Mouse (Mus musculus) CD8-positive naive resting alpha-beta T cell, adult 57 days (primary cell): ENCODE measurements around the gene Gm9922. TPM values are rescaled to one million over a fixed set of nuclear protein-coding genes. Genes with fewer than 3 reads are reported as not detected.

ENCODE experiments used
- total RNA-seq: library from RNA; stranded (reverse); gene quantifications from one replicate; pipeline ENCODE4 v1.2.4, GENCODE M21; 2023

The Gm9922 gene
- not detected for total RNA-seq

DNA sequence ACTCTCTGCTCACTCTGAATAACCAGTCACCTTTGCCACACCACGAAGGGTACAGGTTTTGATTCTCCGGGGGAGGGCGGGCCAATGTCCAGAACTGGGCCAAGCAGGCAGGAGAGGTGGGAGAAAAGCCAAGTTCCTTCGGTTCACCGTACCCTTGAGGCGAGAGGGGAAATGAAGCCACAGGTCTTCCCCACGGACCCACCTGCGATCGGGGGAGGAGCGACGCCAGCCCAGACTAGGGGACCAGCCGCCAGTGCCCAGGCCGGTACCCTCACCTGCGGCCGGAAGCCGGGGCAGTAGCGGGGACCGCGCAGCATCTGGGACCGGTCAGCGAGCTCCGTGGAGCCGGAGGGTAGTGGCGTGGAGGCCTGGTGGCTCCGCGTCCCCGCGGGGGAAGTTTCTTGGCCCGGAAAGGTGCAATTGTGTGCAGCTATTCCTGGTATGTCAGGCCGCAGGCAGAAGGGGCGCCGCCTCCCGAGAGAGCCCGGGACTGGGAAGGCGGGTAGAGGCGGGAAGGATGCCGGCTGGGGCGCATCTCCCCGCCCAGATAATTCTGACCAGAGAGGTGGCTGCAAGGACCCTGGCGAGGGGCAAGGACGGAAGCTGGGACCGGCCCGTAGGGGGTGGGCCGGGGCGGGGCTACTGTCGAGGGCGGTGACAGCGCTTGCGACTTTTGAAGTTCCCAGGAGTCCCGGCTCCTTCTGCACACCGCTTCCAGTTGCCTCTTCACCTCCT lies at the start of gene Gm9922, which contains the start of gene Lmo7:
Gene Gm9922 (minus strand): TSS at position 578 of the 735 bp plus-strand sequence.
Gene Lmo7 (plus strand): TSS at position 721 of the 735 bp plus-strand sequence.

Other genes with a start within 250 kb of the Gm9922 start
- 9.5 TPM for gene Tbc1d4, start 120.6 kb downstream of the Gm9922 start, total RNA-seq
- 58.2 TPM for gene Commd6, start 89.1 kb downstream of the Gm9922 start, total RNA-seq
- 33.2 TPM for gene Uchl3, start 75.8 kb downstream of the Gm9922 start, total RNA-seq
- 0.73 TPM for gene Lmo7, start 143 bp upstream of the Gm9922 start, total RNA-seq